Mouse (Mus musculus) lung, postnatal 0 days (tissue): ENCODE results near the gene Tefm. TPM values are rescaled to one million over a fixed set of nuclear protein-coding genes. Genes with fewer than 3 reads are reported as not detected.
A peak's percentile ranks its signal among the peaks of the same experiment; 100 is the strongest.

ENCODE experiments used
- ATAC-seq: fragments of 200-750 bp; cut with Nextera tagmentation; 2 replicates; pipeline ENCODE4 v1.8.0; 2017; ENCODE audit warnings: moderate library complexity
- DNase-seq: peaks from one replicate; pipeline ENCODE4 v3.0.0-alpha.2; 2016; ENCODE audit warnings: low spot score
- H3K27ac ChIP-seq: fragments of 300-500 bp; sonication (generic); 2 replicates; pipeline ENCODE4 v1.5.1; 2014; ENCODE audit warnings: antibody characterized with exemption, mild to moderate bottlenecking, low read length, mixed read lengths
- H3K27me3 ChIP-seq: fragments of 300-500 bp; sonication (generic); replicated peaks from 2 replicates; pipeline ENCODE4 v1.6.1; 2014; ENCODE audit warnings: low read length, mixed read lengths; ENCODE audit not compliant: insufficient read depth
- H3K36me3 ChIP-seq: fragments of 300-500 bp; sonication (generic); 2 replicates; pipeline ENCODE4 v1.6.1; 2014; ENCODE audit warnings: low read length, mixed read lengths; ENCODE audit not compliant: insufficient read depth
- H3K4me1 ChIP-seq: fragments of 300-500 bp; sonication (generic); 2 replicates; pipeline ENCODE4 v1.6.1; 2014; ENCODE audit warnings: antibody characterized with exemption, low read depth, low read length, mixed read lengths; ENCODE audit not compliant: insufficient read depth
- H3K4me2 ChIP-seq: fragments of 300-500 bp; sonication (generic); replicated peaks from 2 replicates; pipeline ENCODE4 v1.6.1; 2014; ENCODE audit warnings: low read depth, mild to moderate bottlenecking, low read length, moderate library complexity, mixed read lengths
- H3K4me3 ChIP-seq: fragments of 300-500 bp; sonication (generic); 2 replicates; pipeline ENCODE4 v1.5.1; 2014; ENCODE audit warnings: low read depth, low read length
- H3K9ac ChIP-seq: fragments of 300-500 bp; sonication (generic); replicated peaks from 2 replicates; pipeline ENCODE4 v1.6.1; 2014; ENCODE audit warnings: low read depth, mild to moderate bottlenecking
- H3K9me3 ChIP-seq: fragments of 300-500 bp; sonication (generic); 2 replicates; pipeline ENCODE4 v1.6.1; 2016; ENCODE audit warnings: low read length, mixed read lengths
- CTCF ChIP-seq: IDR thresholded peaks from 2 replicates; pipeline ENCODE4 v1.5.1; 2016; ENCODE audit warnings: antibody characterized with exemption, mild to moderate bottlenecking
- EP300 ChIP-seq: IDR thresholded peaks from 2 replicates; pipeline ENCODE4 v1.6.1; 2016; ENCODE audit warnings: antibody characterized with exemption, mild to moderate bottlenecking, control low read depth
- WGBS: fragments of 180-500 bp; shearing (Covaris S2); extraction: QIAGEN DNeasy Blood & Tissue Kit; methylation state at CpG from one replicate; pipeline ENCODE4 v1.1.7; 2014; 5-methylcytosine and 5-hydroxymethylcytosine counted together
- polyA plus RNA-seq: library from polyadenylated mRNA; unstranded; fragments of >200 nt; fragmentation: Nextera tagmentation; extraction: Ambion mirVana; gene quantifications from 2 replicates; pipeline ENCODE4 v1.2.1, GENCODE M21; 2015

Tefm gene
- polyA plus RNA-seq, 1 experiment from 2014 or later = 19.5 TPM

GRCm38 (mm10) chr11:80098444-80099056 lies 43.4 kb downstream of the Tefm start:
- TF ChIP-seq CTCF (no peak), EP300 (no peak)
- ATAC-seq (no peak), DNase-seq (no peak)
- no peaks in the 10 kb centered on the region for H3K4me1 ChIP-seq
- H3K9ac ChIP-seq = no peak overlapping the region
- no peak overlapping the region for H3K4me3 ChIP-seq
- no peak overlapping the region for H3K27ac ChIP-seq
- no peaks in the 10 kb centered on the region for H3K27me3 ChIP-seq
- H3K36me3 ChIP-seq = no peaks in the 10 kb centered on the region
- 82% methylated on average over 3 of the region's 3 CpGs for WGBS
- no peaks in the 10 kb centered on the region for H3K9me3 ChIP-seq
- no peak overlapping the region for H3K4me2 ChIP-seq

GRCm38 (mm10) chr11:80090555-80091164 lies 51.3 kb downstream of the Tefm start:
- Histone ChIP-seq H3K27ac (no peak overlapping the region), H3K4me3 (no peak overlapping the region), H3K4me2 (0 out of 2 replicates have a peak overlapping the region, but pooled peaks have one; percentile 92), H3K27me3 (no peaks in the 10 kb centered on the region), H3K4me1 (peaks cover 4% of the 10 kb centered on the region; the same call in 1 of the 2 replicates), H3K36me3 (no peaks in the 10 kb centered on the region), H3K9me3 (no peaks in the 10 kb centered on the region), H3K9ac (no peak overlapping the region)
- TF ChIP-seq EP300 (no peak), CTCF (no peak)
- no peak for ATAC-seq
- WGBS = 49% methylated on average over 3 of the region's 3 CpGs
- no peak for DNase-seq

DNA sequence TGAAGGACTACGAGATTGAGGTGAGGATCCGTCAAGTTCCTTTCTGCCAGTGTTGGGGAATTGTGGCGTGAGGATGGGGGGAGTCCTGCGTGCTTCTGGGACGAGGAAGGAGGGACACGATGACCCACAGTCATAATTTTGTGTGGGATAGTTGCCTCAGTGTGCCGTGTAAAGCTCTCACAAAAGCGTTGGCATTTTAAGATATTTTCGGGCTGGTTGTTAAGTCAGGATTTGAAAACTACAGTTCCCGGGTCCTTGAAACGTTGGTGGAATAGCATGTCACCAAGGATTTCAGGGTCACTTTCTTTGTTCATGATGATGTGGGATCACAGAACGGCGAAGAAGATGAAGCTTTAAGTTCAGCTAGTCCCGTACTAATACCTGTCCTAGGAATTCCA lies 52.2 kb downstream of the Tefm start:
- Histone ChIP-seq H3K36me3 (no peaks in the 10 kb centered on the region), H3K27ac (no peak overlapping the region), H3K9ac (peak overlapping the region; percentile 77), H3K4me1 (peaks cover 4% of the 10 kb centered on the region; the same call in 1 of the 2 replicates), H3K27me3 (no peaks in the 10 kb centered on the region), H3K4me2 (peak overlapping the region; percentile 92), H3K9me3 (no peaks in the 10 kb centered on the region), H3K4me3 (peak overlapping the region; percentile 77)
- DNase-seq (no peak), ATAC-seq (no peak)
- under 1% methylated on average over 14 of the region's 14 CpGs for WGBS
- TF ChIP-seq EP300 (no peak), CTCF (no peak)

DNA sequence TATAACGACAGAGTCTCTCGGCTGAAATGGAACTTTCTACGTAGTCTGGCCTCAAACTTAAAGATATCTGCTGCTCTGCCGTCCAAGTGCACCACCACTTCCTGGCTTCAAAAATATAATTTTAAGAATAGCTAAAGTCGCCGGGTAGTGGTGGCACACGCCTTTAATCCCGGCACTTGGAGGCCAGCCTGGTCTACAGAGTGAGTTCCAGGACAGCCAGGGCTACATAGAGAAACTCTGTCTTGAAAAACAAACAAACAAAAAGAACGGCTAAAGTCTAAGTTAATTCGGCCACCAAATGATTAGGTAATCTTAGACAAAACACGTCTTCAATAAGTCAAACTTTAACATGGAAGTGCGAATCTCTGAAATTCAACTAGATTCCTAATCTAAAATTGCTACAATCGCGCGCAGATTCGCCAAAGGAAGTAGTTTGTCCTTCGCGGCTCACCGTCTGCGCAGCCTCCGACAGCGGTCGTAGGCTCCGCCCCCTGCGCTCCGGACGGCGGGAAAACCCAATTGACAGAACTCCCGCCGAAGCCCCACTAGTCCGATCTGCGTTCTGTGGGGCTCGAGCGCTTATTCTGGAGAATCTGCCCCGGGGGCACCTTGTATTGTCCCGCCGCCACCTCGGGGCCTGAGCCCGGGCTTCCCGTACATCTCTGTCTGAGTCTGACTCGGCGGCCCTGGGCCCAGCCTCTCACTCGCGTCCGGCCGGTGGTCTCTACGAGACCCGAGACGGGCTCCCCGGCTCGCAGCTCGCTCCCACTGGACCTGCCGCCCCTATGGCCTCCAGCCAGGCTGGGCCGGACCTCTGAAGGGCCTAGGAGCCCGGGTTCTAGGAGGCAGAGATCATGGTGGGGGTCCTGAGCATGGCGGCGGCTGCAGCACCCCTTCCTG lies 52.8 kb downstream of the Tefm start, which contains the start of gene Atad5:
TSS of gene Atad5 (plus strand) at position 484 of the 900 bp plus-strand sequence.
- Histone ChIP-seq H3K9me3 (no peaks in the 10 kb centered on the region), H3K27me3 (no peaks in the 10 kb centered on the region), H3K4me1 (peaks cover 4% of the 10 kb centered on the region; the same call in 1 of the 2 replicates), H3K4me2 (peak within 1 kb of the TSS; percentile 92), H3K4me3 (peak within 1 kb of the TSS; percentile 77), H3K27ac (no peak within 1 kb of the TSS), H3K9ac (peak within 1 kb of the TSS; percentile 77), H3K36me3 (no peaks in the 10 kb centered on the region)
- no peak for TF ChIP-seq EP300
- TF ChIP-seq CTCF = no peak
- peak; percentile 79 for ATAC-seq
- DNase-seq = peak; percentile 92
- 4% methylated on average over 56 of the region's 57 CpGs for WGBS

- TF ChIP-seq EP300 (no peak), CTCF (peak; percentile 92)
- Histone ChIP-seq H3K4me2 (no peak overlapping the region), H3K27me3 (no peaks in the 10 kb centered on the region), H3K36me3 (no peaks in the 10 kb centered on the region), H3K9ac (no peak overlapping the region), H3K9me3 (no peaks in the 10 kb centered on the region), H3K4me3 (no peak overlapping the region), H3K27ac (no peak overlapping the region), H3K4me1 (peaks cover 4% of the 10 kb centered on the region; the same call in 1 of the 2 replicates)
- peak; percentile 81 for ATAC-seq
- DNase-seq = peak; percentile 93
- WGBS = 9% methylated on average over 5 of the region's 5 CpGs
Measured at GRCm38 (mm10) chr11:80086844-80087243, 55.1 kb downstream of the Tefm start.

Other genes with a start within 250 kb of the Tefm start
- 14.9 and 21.5 TPM in 2 replicates for gene Utp6, start 179.8 kb downstream of the Tefm start, polyA plus RNA-seq
- 9.7 and 12.4 TPM in 2 replicates for gene Suz12, start 149.1 kb downstream of the Tefm start, polyA plus RNA-seq
- 40.8 and 42.4 TPM in 2 replicates for gene Crlf3, start 61.2 kb downstream of the Tefm start, polyA plus RNA-seq
- gene Atad5, start 52.8 kb downstream of the Tefm start, polyA plus RNA-seq = 1.7 and 2.0 TPM in 2 replicates
- gene Adap2, start 11.9 kb upstream of the Tefm start, polyA plus RNA-seq = 8.4 and 12.4 TPM in 2 replicates
- gene Rnf135, start 41.7 kb upstream of the Tefm start, polyA plus RNA-seq = 13.7 and 16.1 TPM in 2 replicates
- 38.2 and 44.9 TPM in 2 replicates for gene Rhot1, start 66.8 kb upstream of the Tefm start, polyA plus RNA-seq
- gene Rhbdl3, start 158.7 kb upstream of the Tefm start, polyA plus RNA-seq = 0.86 and 1.3 TPM in 2 replicates
- 13.3 and 14.3 TPM in 2 replicates for gene 5730455P16Rik, start 235.9 kb upstream of the Tefm start, polyA plus RNA-seq
- gene Zfp207, start 241.1 kb upstream of the Tefm start, polyA plus RNA-seq = 120 and 125 TPM in 2 replicates